Mouse (Mus musculus): ENCODE data around the gene Gdf7.

Gdf7 gene

DNA sequence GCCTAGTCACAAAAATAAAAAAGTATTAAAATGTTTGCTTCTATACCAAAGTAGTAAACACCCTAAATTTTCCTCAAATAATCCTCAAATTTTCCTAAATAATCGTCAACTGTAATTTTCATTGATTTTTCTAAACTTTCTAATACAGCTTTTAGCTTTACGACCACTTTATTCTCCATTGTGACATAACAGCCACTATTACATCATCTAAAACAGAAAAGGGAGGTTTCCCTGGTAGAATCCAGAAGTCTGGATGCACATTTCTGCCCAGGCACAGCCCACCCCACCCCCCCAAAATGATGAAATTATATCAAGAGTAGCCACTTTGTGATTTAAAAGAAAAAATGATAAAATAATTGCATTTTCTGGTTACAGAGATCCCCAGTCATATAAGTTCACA, 5.6 kb downstream of the Gdf7 start:
- no peak for DNase-seq

DNA sequence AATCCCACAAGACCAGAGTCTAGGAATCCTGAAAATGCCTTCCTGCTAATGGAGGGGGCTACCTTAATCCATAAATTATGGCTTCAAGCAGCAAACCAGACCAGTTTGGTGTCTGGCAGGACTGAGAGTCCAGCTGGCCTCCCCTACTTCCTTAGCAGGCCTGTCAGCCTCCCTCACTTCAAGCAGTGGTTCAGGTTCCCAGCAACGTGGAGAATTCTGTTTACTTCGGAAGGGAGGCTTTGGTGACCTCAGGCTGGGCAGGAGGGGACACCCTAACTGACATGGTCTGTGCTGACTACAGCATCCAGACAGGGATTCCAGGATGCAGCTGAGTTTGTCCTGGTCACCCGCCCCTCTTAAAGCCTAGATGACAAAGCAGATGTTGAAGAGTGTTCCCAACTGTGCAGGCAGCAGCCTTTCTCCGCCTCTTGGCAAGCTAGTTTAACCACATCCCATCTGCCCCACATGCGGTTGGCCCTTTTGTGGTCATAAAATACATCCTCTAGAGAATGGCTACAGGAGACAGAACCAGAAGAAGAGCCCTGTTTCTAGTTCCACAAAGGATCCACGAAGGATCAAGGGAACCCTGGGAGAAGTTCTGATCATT, 6.3 kb downstream of the Gdf7 start:
- DNase-seq, result no peak

DNA sequence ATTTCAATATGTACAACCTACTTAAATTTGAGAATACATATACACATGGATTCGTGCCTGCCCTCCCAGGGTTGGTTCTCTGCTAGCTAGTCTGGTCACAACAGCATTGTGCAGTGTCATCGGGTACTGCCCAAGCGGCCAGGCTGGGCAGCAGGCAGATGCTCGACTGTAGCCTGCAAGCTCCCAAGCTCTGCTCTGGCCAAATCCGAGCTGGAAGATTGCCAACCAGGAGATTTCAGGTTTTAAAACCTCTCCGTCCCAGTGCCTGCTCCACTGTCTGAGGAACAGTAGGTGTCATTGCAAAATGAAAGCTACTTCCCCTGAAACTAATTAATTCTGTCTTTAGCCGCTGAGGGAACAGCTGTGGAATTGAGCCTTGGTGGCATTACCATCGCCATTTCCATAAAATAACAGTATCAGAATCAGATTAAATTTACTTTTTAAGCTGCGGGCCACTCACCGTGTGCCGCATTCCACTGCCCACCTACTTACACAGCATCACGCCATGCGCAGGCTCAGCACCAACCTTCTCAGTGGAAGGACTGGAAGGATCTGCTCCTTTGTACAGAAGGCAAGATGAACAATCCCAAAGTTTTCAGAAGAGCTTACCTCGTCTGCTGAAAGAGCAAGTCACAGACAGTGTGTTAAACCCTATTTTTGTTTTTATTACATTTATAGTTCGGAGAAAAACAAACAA, 10.4 kb downstream of the Gdf7 start:
- DNase-seq, result no peak

DNA sequence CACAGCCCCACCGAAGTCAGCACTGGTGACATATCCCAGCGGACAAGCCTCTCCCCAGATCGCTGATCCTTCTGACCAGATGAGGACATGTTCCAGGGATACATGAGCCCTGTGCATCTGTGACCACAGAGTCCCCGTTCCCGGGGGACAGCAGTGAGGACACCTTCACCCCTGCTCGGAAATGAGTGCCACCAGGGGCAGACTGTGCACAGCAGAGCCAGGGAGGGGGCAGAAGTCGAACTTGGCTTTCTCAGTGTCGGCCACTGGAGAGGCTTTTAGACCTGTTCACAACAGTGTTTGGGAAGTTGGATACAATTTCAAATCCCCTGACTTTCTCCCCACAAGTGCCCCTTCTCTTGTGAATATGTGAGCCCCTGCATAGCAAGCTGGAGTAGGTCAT, 12.3 kb downstream of the Gdf7 start:
- no peak for DNase-seq

DNA sequence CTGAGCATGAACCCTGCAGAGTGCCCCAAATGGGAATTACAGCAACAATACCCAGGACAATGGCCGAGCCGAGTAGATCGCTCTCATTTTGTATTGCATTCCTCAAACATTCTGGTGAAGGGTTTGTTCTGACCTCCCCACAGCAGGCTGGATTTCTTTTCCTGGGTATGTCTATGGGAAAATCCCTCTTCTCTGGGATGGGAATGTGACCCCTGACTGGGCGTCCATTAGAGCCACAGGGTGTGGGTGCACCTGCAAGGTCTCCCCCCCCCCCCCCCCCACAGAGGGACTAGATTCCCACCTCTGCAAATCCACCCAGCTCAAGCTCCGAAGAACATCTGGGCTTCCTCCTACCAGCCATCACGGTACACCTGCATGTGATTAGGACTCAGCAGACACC, 12.7 kb downstream of the Gdf7 start:
- DNase-seq, result no peak

DNA sequence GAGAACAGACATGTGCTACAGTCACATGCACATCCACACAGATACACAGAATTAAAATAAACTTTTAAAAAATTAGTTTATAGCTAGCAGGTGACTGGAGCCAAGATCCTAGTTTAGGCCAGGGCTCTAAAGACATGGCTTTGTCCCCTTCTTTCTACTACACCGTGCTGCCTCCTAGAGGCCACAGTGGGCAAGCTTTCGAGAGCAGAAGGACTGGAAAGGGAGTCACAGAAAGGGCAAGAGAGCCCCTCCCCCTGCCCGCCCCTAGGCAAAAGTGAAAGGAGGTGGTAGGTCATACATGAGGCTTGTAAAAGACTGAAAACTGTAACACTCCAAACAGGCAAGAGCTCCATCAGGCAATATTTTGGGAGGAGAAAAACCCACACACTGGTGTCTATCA, 13.8 kb downstream of the Gdf7 start:
- peak; percentile 57 for DNase-seq

DNA sequence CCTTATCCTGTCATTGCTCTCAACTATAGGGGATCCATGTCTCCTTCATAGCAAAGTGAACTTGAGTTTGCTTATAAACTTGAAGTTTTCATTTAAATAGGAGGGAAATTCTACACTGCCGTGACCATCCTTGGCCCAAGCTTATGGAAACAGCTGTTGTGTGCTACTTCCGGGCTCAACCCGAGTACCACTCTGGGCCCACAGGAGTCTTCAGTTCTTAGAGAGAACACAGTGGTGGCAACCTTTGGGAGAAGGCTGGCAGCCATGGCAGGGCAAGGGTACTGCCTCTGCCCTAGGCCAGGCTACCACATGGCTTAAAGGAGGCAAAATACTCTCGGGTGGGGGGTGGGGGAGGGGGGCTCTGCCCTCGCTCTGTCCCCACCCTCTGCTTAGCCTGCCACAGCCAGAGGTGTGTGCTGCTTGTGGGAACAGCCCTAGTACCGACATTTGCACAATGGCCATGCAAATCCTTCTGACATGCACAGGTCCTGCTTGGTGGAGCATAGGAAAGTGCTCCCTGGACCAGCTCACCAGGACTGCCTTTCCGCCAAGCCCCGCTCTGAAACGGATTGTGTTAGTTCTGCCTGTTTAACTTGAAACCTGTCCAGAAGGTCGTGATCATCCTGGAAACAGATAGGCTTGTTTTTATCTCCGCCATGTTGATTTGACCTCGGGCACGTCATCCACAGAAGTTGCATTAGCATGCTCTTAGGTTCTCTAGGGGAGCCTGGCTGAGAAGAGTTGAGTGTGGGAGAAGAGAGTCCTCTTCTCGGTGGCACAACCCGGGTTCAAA, 20.3 kb downstream of the Gdf7 start:
- no peak for DNase-seq

DNA sequence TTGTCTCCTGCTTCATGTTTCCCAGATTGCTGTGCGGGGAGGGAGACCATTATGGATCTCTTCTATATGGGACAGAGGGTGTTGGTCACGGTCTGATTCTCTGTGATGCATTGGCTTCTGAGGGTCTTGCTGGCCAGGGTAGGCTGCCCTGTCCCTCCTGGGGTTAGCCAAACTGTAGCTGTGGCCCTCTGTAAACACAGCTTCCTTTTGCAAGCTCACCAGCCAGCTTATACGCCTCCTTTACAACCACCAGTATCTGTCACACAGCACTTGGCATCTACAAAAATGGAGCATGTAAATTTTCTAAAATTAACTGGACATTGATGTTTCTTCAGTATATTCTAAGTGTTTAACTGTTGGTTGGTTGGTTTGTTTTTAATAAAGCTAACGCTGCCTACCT, 26.3 kb downstream of the Gdf7 start:
- no peak for DNase-seq

DNA sequence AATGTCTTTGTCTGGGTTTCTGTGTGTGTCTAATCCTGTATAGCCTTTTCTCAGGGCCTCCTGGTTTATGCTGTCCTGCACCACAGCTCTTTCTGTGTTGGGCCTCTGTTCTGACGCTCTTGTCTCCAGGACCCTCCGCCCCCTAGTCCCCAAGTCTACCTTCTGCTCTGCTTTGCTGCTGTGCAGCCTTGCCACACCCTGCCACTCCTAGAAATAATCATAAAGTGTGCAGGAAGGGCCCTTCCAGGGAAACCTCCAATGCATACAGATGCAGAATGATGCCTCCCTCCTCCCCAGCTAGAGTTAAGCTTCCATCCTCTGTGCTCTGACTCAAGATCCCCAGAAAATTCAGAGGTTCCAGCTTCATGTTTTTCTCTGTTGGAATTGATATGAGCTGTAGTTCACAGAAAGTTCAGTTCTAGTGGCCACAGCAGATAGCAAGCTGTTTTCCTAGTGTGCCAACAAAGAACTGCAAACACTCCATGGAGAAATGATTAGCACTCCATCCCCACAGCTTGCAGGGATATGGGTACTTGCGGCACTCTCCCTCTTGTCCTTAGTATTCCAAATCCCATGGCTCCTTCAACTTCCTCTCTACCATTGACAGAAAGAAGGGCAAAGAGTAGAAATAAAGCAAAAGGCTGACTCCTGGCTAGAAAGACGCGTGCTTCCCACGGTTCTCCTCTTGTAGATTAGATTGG, 28.1 kb downstream of the Gdf7 start:
- DNase-seq, result no peak

DNA sequence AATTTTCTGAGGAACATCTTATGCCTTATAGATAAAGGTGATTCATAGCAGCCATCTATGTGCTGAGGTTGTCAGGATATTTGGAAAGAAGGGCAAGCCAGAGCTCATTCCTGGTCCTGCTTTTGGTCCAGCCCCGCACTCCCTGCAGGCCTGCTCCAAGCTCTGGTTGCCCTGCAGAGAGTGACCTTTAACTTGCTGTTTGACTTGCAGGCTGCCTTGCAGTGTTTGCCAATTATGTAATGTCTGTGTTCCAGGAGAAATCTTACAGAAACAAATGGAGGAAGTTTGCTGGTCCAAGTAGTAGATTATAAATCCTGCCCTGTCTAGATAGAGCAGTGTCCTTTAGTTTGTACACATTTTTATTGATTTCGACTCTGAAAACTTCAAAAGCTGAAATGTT, 30.3 kb downstream of the Gdf7 start:
- DNase-seq, result no peak

DNA sequence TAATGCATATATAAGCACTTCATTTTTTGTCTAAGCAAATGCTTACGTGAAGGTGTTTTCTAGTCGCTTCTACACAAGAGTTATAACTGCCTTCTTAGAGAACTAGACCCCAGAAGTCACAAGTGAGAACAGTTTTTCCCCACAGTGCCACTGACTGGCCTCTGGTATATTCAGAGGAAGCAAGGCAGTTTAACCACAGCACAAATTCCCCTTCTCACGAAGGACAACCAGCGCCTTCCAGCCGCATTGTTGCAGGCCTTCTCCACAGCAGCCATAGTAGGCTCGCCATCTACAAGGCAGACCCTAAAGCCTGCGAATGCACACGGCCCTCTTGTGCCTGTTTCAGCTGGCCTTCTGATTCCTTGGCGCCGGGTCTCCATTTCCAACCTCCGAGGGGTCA, 32.1 kb downstream of the Gdf7 start:
- DNase-seq, result no peak

DNA sequence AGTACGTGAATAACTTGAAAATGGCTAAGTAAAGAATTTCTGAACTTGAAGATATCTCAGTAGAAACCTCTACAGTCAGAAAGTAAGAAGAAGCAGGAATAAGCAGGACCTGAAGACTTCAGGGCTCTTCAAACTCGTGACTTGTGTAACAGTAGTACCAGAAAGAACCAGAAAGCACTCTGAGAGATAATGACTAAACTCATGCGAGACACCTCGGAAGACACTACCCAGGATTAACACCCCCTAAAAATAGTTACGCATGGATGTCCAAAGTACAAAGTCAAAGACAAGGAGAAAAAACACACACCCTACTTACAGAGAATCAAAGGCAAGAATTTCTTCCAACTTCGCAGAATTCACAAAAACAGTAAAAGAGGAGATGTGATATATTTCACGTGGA, 35.4 kb downstream of the Gdf7 start:
- no peak for DNase-seq

DNA sequence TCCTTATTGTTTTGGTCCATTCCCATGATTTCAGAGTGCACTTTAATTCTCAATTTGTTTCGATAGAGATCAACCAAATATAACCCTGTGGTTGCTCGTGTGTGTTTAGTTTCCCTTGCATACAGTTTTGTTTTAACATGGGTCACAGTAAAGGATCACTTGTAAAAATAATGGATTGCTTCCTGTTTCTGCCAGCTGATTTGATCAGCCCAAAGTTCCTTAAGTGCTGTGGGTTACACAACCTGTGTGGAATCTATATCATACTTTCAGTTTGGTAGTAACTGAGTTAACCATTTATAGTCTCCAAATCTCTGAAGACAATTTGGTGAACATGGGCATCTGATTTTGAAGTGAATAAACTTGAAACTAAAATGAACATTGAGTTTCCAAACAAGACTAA, 41.5 kb downstream of the Gdf7 start:
- no peak for DNase-seq
